Mouse (Mus musculus) effector memory CD4-positive, alpha-beta T cell, adult 5 months (primary cell): Measurements from ENCODE around the gene Wars. TPM values are rescaled to one million over a fixed set of nuclear protein-coding genes. Genes with fewer than 3 reads are reported as not detected.

Source experiments
- polyA plus RNA-seq: library from polyadenylated mRNA; unstranded; fragments of 100-300 nt; shearing (Covaris generic); gene quantifications from one replicate; pipeline ENCODE4 v1.2.1, GENCODE M21; 2017

The Wars gene
- 36.5 TPM for polyA plus RNA-seq

DNA sequence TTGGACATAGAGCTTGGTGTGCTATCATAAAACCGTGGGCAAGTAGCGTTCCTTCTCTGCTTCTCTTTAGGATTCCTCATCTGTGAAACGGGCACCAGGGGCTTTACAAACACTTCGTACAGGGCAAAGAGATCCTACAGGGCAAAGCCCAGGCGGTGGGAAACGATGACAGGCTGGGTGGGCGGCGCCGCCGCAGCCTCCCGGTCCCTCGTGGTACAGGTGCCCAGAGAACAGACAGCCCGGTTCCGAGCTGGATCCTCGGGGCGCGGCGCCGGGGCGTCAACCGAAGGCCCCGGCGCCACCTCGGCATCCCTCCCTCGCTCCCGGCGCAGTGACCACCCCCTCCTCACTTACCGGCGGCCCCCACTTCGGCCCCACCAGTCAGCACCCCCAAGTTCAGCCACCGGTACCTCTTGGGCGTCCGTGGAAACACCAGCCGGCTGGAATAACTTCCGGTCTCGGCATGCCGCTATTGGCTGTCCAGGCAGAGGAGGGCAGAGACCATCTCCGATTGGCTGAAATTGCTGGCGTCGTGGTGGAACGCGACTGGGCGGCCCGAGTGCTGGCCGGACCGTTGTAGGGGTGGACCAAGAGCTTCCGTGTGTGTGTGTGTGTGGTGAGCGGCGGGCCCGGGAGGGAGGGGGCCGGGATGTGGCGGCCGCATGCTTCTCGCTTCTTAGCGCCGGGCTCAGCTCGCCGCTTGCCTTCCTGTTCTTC lies at the start of gene Wars:
Gene Wars, minus strand, starts transcription at position 460 of the 717 bp plus-strand sequence.

DNA sequence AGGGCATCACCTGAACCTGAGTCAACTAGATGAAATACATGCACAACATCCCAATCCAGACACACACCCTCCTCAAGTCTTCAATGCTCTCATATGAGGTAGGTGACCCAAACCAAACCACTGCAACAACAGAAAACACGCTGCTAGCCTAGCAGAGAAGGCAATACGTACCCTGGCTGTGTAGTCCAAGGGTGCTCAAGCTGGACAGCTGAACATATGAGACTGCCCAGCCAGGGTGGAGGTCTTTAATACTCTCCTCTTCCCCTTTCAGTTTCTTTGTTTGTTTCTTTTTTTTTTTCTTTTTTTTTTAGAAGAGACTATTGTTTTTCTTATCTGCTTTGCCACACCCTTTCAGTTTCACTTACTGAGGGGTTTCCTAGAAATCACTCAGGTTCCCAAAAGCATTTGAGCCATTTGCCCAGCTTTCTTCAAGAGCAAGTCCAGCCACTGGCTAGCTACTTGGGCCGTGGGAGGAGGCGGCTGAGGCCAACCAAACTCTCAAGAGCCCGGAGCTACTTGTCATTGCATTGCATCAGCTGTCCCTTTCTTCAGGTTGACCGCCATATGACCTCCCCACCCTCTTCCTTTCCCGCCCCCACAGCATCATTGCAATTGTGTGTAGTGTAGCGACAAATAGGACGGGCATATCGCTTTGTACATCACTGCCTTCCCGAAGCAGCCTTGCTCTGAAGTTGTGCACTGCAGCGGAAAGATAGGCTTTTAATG lies 822 bp downstream of the Wars start, which contains the start of gene Wdr25:
Gene Wdr25, plus strand, starts transcription at position 643 of the 726 bp plus-strand sequence.

DNA sequence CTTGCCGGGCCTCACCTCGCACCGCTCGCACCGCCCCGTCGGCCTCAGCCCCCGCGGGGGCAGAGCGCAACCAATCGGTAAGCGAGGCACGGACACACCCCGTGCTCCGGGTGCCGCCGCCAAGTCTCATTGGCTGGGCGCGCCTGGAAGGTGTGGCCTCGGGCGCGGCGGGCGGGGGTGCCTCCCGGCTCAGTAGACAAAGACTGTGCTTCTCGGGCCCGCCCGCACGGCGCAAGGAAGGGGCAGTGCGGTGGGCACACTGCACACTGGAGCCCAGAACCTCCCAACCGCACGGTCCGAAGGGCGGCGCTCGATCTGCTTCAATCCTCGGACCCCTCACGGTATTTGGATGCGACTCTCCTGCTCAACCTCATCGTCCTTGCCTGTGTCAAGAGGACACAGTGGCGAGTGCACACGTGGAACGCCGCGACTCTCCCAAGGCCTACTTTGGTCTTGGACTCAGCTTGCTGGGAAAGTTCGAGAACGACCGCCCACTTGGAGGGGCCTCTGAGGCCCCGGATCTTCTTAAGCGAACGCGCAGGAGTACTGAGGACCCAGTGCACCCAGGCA lies 58.0 kb downstream of the Wars start, which contains the start of the genes Slc25a29 and Slc25a47:
Gene Slc25a29, minus strand, starts transcription at position 44 of the 570 bp plus-strand sequence.
Gene Slc25a47, plus strand, starts transcription at position 207 of the 570 bp plus-strand sequence.

Other genes with a start within 250 kb of the Wars start
- 0.51 TPM for gene Degs2, start 191.9 kb downstream of the Wars start, polyA plus RNA-seq
- 18.0 TPM for gene Yy1, start 101.2 kb downstream of the Wars start, polyA plus RNA-seq
- 5.3 TPM for gene Slc25a29, start 58.3 kb downstream of the Wars start, polyA plus RNA-seq
- gene Slc25a47, start 58.1 kb downstream of the Wars start, polyA plus RNA-seq, result 0.85 TPM
- 6.5 TPM for gene Wdr25, start 543 bp downstream of the Wars start, polyA plus RNA-seq
- gene Begain, start 174.0 kb upstream of the Wars start, polyA plus RNA-seq, result not detected